Mouse (Mus musculus) thymus, postnatal 25 days (tissue): ENCODE results near the gene Amigo1.

Source experiments
- DNase-seq: peaks from one replicate; pipeline ENCODE4 v3.0.0; 2022

Amigo1 gene

DNA sequence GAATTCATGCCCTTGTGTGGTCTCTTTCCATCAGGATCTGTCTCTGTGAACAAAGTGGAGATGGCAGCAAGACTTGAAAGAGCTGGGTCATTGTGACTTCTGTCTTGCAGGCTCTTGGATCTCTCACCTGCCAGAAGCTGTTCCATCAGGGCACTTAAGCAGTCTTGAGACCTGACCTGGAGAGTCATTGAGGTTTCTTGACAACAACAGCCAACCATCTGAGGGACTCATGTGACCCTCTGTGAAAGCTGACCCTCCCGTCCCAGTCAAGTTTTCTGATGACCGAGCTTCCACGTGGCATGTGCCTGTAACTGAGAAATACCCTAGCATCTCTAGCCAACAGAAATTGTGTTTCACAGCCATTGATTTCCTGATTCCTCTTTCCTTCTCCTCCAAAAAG, 1.4 kb upstream of the Amigo1 start:
- DNase-seq: no peak

GRCm38 (mm10) chr3:108185460-108186097, 556 bp upstream of the Amigo1 start:
- no peak for DNase-seq

DNA sequence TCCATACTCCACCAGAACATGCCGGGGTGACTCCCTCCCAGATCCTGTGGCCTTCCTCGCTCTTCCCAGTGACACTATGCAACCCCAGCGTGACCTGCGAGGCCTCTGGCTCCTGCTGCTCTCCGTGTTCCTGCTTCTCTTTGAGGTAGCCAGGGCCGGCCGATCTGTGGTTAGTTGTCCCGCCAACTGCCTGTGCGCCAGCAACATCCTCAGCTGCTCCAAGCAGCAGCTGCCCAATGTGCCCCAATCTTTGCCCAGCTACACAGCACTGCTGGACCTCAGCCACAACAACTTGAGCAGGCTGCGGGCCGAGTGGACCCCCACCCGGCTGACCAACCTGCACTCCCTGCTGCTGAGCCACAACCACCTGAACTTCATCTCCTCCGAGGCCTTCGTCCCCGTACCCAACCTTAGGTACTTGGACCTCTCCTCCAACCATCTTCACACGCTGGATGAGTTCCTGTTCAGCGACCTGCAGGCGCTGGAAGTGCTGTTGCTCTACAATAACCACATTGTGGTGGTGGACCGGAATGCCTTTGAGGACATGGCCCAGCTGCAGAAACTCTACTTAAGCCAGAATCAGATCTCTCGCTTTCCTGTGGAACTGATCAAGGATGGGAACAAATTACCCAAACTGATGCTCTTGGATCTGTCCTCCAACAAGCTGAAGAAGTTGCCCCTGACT, 1.1 kb downstream of the Amigo1 start:
- DNase-seq: no peak

GRCm38 (mm10) chr3:108188716-108189490, 2.8 kb downstream of the Amigo1 start:
- DNase-seq: no peak

GRCm38 (mm10) chr3:108189897-108190296, 3.8 kb downstream of the Amigo1 start:
- no peak for DNase-seq

DNA sequence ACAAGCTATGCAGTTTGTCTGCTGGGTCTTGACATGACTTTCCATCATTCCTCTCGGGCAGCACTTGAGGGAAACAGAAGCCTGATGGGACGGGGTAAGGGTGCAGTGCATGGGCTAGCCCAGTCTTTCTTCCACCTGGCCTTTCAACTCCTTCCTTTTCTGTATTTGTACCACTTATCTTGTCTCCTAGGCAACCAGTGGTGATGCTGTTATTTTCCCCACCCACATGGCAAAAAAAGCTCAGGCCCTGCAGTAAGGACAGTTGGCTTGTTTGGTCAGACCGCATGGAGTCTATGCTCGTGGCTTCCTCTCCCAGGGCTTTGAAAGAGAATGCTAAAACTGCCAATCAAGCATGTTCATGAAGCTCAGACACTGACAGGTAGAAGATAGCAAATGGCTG, 7.6 kb downstream of the Amigo1 start:
- DNase-seq: no peak

DNA sequence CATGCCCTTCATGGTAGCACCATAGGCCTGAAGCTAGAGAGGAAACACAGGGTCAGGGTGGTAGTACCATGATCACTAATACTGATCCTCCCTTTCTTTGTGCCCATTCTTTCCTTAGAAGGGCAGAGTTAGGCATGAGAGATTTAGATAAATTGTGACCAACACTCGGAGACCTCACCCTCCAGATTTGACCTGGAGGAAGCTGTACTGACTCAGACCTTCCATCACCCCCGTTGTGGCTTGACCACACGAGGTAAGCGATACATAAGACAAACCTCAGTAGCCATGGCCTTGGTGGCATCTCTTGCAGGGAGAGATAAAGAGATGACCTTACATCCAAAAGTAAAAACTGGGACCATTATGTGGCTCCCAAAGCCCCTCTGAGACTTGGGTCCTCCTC, 9.2 kb downstream of the Amigo1 start:
- DNase-seq: no peak

GRCm38 (mm10) chr3:108195941-108196590, 9.9 kb downstream of the Amigo1 start:
- DNase-seq: no peak

DNA sequence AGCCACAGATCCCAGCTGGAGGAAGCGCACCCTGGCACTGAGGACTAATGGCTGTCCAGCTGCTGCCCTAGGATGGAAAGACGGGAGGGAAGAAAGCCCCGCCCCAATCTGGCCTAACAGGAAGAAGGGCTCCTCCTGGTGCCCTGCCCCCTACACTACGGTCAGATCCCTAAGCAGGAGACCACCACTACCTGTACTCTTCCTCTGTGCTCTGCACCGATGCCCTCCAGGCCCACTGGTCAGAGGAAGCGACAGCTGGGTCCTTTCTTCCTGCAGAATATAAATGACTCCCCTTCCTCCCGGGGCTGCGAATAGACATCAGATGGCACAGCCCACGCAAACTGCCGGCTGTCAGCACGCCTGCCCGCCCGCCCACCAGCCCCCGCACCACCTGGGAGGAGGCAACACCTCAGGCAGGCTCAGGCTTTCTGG, 10.9 kb downstream of the Amigo1 start:
- no peak for DNase-seq

DNA sequence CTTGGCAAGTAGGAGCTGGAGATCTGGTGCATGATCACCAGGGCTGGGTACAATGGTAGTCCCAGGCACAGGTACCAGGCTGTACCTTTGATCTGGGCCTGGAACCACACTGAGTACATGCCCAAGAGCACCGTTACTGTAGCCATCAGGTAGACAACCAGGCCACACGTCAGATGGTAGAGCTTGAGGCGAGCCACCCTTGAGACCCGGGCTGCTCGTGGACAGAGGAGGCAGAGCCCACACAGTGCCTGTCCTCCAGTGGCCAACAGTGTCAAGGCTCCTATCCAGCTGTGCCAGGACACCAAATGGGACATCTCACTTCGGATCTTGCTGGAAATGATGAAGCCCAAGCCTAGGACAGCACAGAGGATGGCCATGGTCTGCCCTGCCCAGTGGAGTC, 13.1 kb downstream of the Amigo1 start:
- DNase-seq: no peak

GRCm38 (mm10) chr3:108200329-108201323, 14.5 kb downstream of the Amigo1 start, which contains the start of gene Cyb561d1:
TSS of gene Cyb561d1 (minus strand) at chr3:108201212.
- DNase-seq: peak; percentile 99

DNA sequence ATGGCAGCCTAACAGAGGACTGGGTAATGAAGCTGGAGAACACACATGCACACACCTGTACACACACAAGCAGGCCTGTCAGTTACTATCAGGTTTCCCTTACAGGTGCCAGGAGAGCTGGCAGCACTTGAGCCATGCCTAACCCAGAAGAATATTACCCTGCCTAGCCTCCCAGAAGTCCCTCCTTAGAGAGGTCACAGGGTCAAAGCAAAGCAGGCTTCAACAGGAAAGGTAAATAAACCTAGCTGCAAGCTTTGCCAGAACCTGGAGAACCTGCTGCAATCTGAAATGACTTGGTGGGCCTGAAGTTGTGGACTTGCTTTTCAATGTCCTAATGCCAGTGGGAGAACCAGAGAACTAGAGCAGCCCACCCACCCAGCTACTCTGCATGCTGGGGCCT, 16.4 kb downstream of the Amigo1 start:
- no peak for DNase-seq

GRCm38 (mm10) chr3:108203212-108203611, 17.1 kb downstream of the Amigo1 start:
- no peak for DNase-seq

GRCm38 (mm10) chr3:108203621-108204325, 17.6 kb downstream of the Amigo1 start:
- peak; percentile 79 for DNase-seq

DNA sequence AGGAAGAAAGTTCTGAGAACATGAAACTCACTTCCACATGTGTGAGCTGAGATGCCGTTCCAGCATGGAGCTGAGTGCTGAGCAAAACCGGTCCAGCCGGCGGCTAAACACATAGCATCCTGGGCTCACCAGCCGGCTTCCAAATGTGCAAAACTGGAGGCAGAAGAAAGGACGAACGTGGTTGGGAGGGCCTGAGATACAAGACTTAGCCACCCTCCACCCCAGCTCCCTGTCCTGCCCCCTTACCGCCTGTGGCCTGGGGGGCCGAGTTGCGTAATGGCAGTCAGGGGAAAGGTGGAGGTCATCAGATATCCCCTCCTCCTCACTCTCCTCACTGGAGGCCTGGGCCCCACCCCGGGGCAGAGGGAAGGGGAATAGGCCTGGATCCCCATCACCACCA, 18.3 kb downstream of the Amigo1 start:
- no peak for DNase-seq

DNA sequence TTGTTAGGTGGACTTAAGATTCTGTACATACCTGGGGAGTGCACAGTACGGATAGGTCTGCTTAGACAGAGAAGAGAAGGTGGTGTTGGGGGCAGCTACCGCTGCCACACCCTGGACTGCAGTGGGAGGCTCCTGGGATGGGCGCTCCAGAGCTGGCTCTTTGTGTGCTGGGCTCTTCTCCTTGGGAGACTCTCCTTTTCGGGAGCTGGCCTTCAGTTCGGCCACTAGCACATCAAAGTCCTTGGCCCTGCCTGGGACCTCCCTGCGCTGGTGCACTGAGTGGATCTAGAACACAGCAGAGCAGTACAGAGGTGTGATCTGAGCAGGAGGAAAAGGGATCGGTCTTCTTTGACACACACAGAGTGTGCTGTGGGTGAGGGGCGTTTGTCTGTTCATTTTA, 19.5 kb downstream of the Amigo1 start:
- no peak for DNase-seq

DNA sequence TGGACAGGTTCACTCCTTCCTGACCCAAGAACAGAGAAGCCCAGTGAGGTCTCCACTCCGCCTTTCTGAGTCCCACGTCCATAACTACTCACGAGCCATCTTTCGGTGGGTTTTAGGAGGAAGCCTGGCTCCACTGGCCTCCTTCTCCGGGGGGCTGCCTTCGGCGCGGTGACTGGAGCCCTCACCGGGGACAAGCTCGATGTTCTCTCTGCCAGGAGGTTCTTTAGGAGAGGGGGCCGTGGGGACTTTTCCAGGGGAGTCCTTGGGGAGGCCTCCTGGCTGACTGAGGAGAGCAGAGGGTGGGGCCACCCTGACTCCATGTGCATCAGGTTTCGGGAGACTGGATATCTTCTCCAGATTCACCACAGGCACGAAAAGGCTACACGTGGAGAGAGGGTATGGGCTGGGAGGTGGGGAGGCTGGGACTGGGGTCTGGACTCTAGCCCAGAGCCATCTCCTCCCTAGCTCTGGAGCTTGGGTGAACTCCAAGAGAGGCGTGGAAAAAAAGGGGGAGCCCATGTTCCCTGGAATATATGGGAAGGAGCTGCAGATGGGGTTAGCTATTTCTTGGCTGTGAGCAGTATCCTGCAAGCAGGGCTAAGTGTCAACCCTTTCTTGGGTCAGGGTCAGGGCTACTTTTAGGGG, 20.7 kb downstream of the Amigo1 start:
- DNase-seq: no peak

DNA sequence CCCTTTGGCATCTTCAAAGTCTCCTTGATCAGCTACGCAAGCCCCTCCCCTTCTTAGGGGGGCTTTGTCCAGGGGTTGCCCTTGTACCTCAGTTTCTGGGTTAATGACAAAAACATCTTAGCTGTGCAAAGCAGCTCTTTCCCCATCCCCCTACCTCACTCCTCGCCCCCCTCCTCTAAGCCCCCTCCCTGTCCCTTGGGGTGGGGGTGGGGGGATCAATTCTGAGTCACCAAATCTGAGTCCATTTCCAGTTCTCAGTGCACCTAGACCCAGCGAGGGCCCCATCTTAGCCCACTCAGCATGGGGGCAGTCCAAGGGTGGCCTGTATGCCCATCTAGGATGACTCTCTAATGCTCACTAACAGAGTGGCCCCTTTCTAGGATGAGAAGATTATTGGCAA, 22.9 kb downstream of the Amigo1 start:
- no peak for DNase-seq

DNA sequence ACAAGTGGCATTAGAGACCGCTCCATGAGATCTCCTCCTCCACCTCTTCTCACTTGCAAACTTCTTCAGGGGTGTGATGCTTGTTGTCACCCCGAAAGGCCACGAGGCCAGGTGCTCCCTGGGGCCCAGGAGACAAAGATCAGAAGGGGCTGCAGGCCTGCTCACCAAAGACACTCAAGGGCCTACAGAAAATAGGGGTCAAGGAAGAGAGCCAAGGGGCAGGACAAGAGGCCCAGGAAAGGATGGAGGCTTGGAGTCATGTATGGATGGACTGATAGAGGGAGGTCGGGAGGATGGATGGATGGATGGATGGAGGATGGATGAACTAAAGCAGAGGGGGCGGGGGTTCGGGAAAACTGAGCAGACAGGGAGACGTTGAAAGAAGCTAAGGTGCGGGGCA, 23.4 kb downstream of the Amigo1 start:
- DNase-seq: no peak

GRCm38 (mm10) chr3:108209946-108210770, 24.0 kb downstream of the Amigo1 start:
- peak; percentile 92 for DNase-seq
